Mouse (Mus musculus) erythroblast, embryonic 14.5 days (primary cell): ENCODE measurements around the gene Runx2.

ENCODE experiments used
- GATA1 ChIP-seq: IDR thresholded peaks from 2 replicates; pipeline ENCODE4 v1.6.1; 2012; ENCODE audit warnings: low read length, inconsistent platforms, mixed read lengths
- TAL1 ChIP-seq: IDR thresholded peaks from 3 replicates; pipeline ENCODE4 v1.6.1; 2012; ENCODE audit warnings: low read length, inconsistent platforms, mixed read lengths

DNA sequence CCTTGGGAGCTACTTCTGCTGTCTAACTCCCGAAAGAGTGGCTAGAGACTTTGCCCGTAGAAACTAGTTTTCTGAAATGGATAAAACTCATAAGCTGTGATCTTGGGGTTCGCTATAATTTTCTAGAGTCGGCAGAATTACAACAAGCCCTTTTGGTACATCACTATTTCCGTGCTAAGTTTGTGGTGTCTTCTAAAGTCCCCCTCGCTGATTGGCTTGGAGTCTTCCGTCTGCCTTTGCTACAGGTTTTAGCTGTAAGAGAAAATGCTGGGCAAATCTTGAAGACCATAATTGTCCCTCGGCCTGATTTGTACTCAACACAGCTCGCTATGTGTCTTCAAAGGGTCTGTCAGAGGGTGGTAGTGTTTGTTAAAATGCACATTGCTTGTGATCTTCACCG, 205.2 kb downstream of the Runx2 start:
- no peak for TF ChIP-seq GATA1
- no peak for TF ChIP-seq TAL1
